Mouse (Mus musculus): ENCODE results near the gene Olfr1366.

DNA sequence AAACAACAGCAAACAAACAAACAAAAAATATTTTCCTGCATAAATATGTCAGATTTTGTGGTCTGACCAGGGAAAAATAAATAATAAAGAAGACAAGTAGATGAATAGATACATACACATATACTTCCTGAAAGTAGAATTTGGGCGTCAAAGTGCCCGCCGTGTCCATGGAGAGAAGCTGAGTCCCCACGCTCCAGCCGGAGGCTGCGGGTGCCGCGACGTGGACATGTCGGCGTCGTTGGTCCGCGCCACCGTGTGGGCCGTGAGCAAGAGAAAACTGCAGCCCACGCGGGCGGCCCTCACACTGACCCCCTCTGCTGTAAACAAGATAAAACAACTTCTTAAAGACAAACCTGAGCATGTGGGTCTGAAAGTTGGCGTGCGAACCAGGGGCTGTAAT lies 47.5 kb downstream of the Olfr1366 start, which contains the start of gene AK157302:
- TF ChIP-seq CTCF (IDR thresholded peaks at IDR 0.05; ENCODE audit: borderline replicate concordance, extremely low read depth, insufficient read depth, insufficient read length): no peak
- TF ChIP-seq POLR2A (IDR thresholded peaks at IDR 0.05; ENCODE audit: borderline replicate concordance, extremely low read depth, insufficient read depth, insufficient read length, poor library complexity, severe bottlenecking): no peak

All from brain, embryonic 14.5 days (tissue).